Mouse (Mus musculus): ENCODE measurements around the gene Myb. TPM values are rescaled to one million over a fixed set of nuclear protein-coding genes. Genes with fewer than 3 reads are reported as not detected.
A peak's percentile ranks its signal among the peaks of the same experiment; 100 is the strongest.

Gene Myb
- total and polyA plus RNA-seq, 3 experiments, result 11.1 to 24.0 (median 19.1) TPM

GRCm38 (mm10) chr10:21092501-21093270 is 68.1 kb downstream of the Myb start:
- H3K9ac ChIP-seq (ENCODE audit: insufficient read depth, low read depth), result no peak overlapping the region
- no peaks in the 10 kb centered on the region for H3K79me2 ChIP-seq (replicated peaks; ENCODE audit: control insufficient read depth, extremely low read depth, insufficient read depth, poor library complexity, severe bottlenecking)
- H3K4me1 ChIP-seq (ENCODE audit: control insufficient read depth in 1 of 2, insufficient read depth in 2 of 2), result peaks cover 0 to 38% of the 10 kb centered on the region in 2 experiments; a peak in 3 of 4 replicates
- H3K9me3 ChIP-seq (replicated peaks; ENCODE audit: low read length), result peaks cover 5% of the 10 kb centered on the region
- in situ Hi-C loops (cut with MboI; ENCODE audit: low pct_ligation_motif_present, low pct_unique_long_range_greater_than_20kb, low sequenced_read_pairs) (loop anchor here (10.0 kb wide), 1 partner anchor 52 kb away; no protein-coding TSS in a partner anchor), dilution Hi-C loops (cut with MboI; ENCODE audit: extremely low pct_ligation_motif_present, extremely low pct_unique_long_range_greater_than_20kb, low sequenced_read_pairs) (no loop called here)
- H3K4me2 ChIP-seq (ENCODE audit: insufficient read depth, low read depth, poor library complexity, severe bottlenecking), result no peak overlapping the region
- no peaks in the 10 kb centered on the region for H3K27me3 ChIP-seq (replicated peaks)
- no peaks in the 10 kb centered on the region for H3K36me3 ChIP-seq (replicated peaks in 1 of 2; ENCODE audit: control insufficient read depth in 1 of 2, insufficient read depth in 1 of 2, low read length in 1 of 2)
- TF ChIP-seq JUN (IDR thresholded peaks at IDR 0.05; ENCODE audit: insufficient read depth, low read depth, low read length), result no peak
- TF ChIP-seq ZNF384 (IDR thresholded peaks at IDR 0.05; ENCODE audit: low read depth, low read length), result peak; percentile 63; the same call in 1 of the 2 replicates
- peak; percentile 46; the same call in 1 of the 2 replicates for TF ChIP-seq EP300 (IDR thresholded peaks at IDR 0.05; ENCODE audit: low read length)
- H3K27ac ChIP-seq (ENCODE audit: insufficient read depth, low read depth), result no peak overlapping the region
- DNase-seq (ENCODE audit: extremely low read depth), result peak; percentile 58
- no peak overlapping the region for H3K4me3 ChIP-seq (replicated peaks in 1 of 3; ENCODE audit: low read depth in 2 of 3, low read length in 2 of 3, poor library complexity in 1 of 3)

- Histone ChIP-seq H3K79me2 (replicated peaks; ENCODE audit: control insufficient read depth, extremely low read depth, insufficient read depth, poor library complexity, severe bottlenecking) (no peaks in the 10 kb centered on the region), H3K4me3 (replicated peaks in 1 of 3; ENCODE audit: low read depth in 2 of 3, low read length in 2 of 3, poor library complexity in 1 of 3) (no peak overlapping the region), H3K27ac (ENCODE audit: insufficient read depth, low read depth) (no peak overlapping the region), H3K4me1 (ENCODE audit: control insufficient read depth in 1 of 2, insufficient read depth in 2 of 2) (peaks cover 0 to 50% of the 10 kb centered on the region in 2 experiments; a peak in 3 of 4 replicates), H3K9ac (ENCODE audit: insufficient read depth, low read depth) (no peak overlapping the region), H3K9me3 (replicated peaks; ENCODE audit: low read length) (peaks cover 5% of the 10 kb centered on the region), H3K27me3 (replicated peaks) (no peaks in the 10 kb centered on the region), H3K36me3 (replicated peaks in 1 of 2; ENCODE audit: control insufficient read depth in 1 of 2, insufficient read depth in 1 of 2, low read length in 1 of 2) (no peaks in the 10 kb centered on the region), H3K4me2 (ENCODE audit: insufficient read depth, low read depth, poor library complexity, severe bottlenecking) (no peak overlapping the region)
- no peak for TF ChIP-seq TBP (conservative IDR thresholded peaks at IDR 0.05; ENCODE audit: low read depth, low read length)
- TF ChIP-seq ZC3H11A (IDR thresholded peaks at IDR 0.05; ENCODE audit: low read depth, low read length), result no peak
- no peak for TF ChIP-seq NELFE (IDR thresholded peaks at IDR 0.05; ENCODE audit: low read depth, low read length)
- TF ChIP-seq ELF1 (IDR thresholded peaks at IDR 0.05; ENCODE audit: low read depth, low read length), result no peak
- TF ChIP-seq KAT2A (IDR thresholded peaks at IDR 0.05; ENCODE audit: insufficient replicate concordance, low read length), result no peak
- TF ChIP-seq RCOR1 (conservative IDR thresholded peaks at IDR 0.05; ENCODE audit: low read depth, low read length), result no peak
- TF ChIP-seq ETS1 (conservative IDR thresholded peaks at IDR 0.05; ENCODE audit: low read depth, low read length), result no peak
- TF ChIP-seq BHLHE40 (IDR thresholded peaks at IDR 0.05; ENCODE audit: low read depth, low read length), result no peak
- TF ChIP-seq GABPA (IDR thresholded peaks at IDR 0.05; ENCODE audit: insufficient replicate concordance, low read depth, low read length), result no peak
- TF ChIP-seq IRF4 (IDR thresholded peaks at IDR 0.05; ENCODE audit: low read depth, low read length), result no peak
- DNase-seq (ENCODE audit: extremely low read depth), result no peak
- in situ Hi-C loops (cut with MboI; ENCODE audit: low pct_ligation_motif_present, low pct_unique_long_range_greater_than_20kb, low sequenced_read_pairs) (loop anchor here (10.0 kb wide), 1 partner anchor 54 kb away; no protein-coding TSS in a partner anchor), dilution Hi-C loops (cut with MboI; ENCODE audit: extremely low pct_ligation_motif_present, extremely low pct_unique_long_range_greater_than_20kb, low sequenced_read_pairs) (no loop called here)
Measured at GRCm38 (mm10) chr10:21090922-21091700, 69.7 kb downstream of the Myb start.
